Mouse (Mus musculus): ENCODE data around the gene Ctnnal1. TPM values are rescaled to one million over a fixed set of nuclear protein-coding genes. Genes with fewer than 3 reads are reported as not detected.
"Not testable (repeated sequence)": the region's sequence is repeated elsewhere in the genome, so short reads cannot be mapped to it uniquely, and the experiment has no call there.

The Ctnnal1 gene
- polyA plus RNA-seq, 1 experiment: 2.0 TPM

DNA sequence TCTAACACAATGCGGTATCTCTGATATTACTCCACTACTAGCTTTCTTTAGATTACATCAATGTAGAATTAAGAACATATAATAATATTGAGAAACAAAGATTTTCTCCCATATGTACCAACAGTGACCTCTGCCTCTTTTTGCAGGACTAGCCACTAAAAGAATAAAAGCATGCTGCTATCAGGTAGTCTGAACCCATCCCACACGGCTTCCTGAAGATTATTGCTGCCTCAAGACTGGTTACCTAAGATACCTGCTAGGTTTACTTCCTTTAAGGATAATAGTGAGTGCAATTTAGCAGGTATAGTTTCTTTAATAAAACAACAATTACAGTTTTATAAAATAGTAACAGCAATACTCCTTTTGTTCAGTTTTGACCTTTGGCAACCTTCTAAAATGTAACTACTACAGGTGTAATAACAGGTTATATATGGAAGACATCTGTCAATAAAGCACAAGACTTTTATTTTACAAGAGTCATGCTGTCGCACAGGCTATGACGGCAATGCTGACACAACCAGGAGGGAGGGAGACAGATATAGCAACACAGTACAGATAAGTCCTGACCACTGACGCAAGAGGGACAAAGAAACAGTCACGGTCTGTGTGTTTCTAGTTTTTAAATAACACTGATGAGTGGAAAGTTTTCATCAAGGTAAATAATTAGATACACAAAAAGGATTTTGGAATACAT lies 21.4 kb upstream of the Ctnnal1 start:
- DNase-seq (ENCODE audit: low read depth in 1 of 2, low spot score in 2 of 2): no peak
- WGBS: 88% methylated on average over 6 of the region's 6 CpGs
- Histone ChIP-seq H3K27ac (ENCODE audit: insufficient read depth, low read length) (no peak overlapping the region), H3K36me3 (ENCODE audit: control insufficient read depth, insufficient read depth, low read length) (peaks cover 20% of the 10 kb centered on the region), H3K4me3 (ENCODE audit: extremely low read depth, insufficient read depth, insufficient read length) (no peak overlapping the region), H3K27me3 (ENCODE audit: control insufficient read depth, insufficient read depth, low read length) (no peaks in the 10 kb centered on the region), H3K4me1 (ENCODE audit: control insufficient read depth, insufficient read depth, insufficient read length) (no peaks in the 10 kb centered on the region)
- TF ChIP-seq POLR2A (IDR thresholded peaks at IDR 0.05; ENCODE audit: low read depth, low read length) (no peak), CTCF (IDR thresholded peaks at IDR 0.05; ENCODE audit: extremely low read depth, insufficient read depth, insufficient read length, insufficient replicate concordance) (no peak)

DNA sequence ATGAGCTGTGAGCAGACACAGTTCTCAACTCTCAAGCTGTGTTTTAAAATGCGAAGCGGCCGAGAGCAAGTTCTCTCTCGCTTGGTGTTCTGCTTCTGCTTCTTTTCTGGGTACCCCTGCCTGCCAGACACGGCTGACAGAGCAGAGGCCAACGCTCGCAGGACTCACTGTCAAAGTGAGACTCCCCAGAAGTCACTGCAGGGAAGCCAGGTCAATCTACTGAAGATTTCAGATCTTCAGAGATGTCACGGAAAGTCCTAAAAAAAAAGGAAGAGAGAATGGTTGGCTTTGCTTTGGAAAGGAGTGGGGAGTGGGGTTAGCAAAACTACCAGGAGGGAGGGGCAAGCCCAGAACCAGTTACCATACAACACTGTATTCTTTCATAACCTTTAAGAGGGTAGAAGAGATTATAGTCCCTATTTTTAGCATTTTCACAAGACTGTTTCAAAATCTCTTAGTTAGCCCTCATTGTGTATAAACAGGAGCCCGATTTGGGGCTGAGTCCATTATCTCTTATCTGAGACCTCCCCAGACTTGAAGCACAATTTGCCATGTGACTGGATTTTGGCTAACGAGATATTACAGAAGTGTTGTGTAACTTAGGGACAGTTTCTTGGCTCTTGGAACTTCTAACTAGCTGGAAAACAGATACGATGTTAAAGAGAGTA lies 15.2 kb upstream of the Ctnnal1 start:
- H3K4me3 ChIP-seq (ENCODE audit: extremely low read depth, insufficient read depth, insufficient read length): no peak overlapping the region
- no peak for DNase-seq (ENCODE audit: low read depth in 1 of 2, low spot score in 2 of 2)
- H3K27me3 ChIP-seq (ENCODE audit: control insufficient read depth, insufficient read depth, low read length): no peaks in the 10 kb centered on the region
- H3K36me3 ChIP-seq (ENCODE audit: control insufficient read depth, insufficient read depth, low read length): peaks cover 24% of the 10 kb centered on the region
- 88% methylated on average over 11 of the region's 11 CpGs for WGBS
- no peaks in the 10 kb centered on the region for H3K4me1 ChIP-seq (ENCODE audit: control insufficient read depth, insufficient read depth, insufficient read length)
- TF ChIP-seq CTCF (IDR thresholded peaks at IDR 0.05; ENCODE audit: extremely low read depth, insufficient read depth, insufficient read length, insufficient replicate concordance) (no peak), POLR2A (IDR thresholded peaks at IDR 0.05; ENCODE audit: low read depth, low read length) (no peak)
- H3K27ac ChIP-seq (ENCODE audit: insufficient read depth, low read length): no peak overlapping the region

DNA sequence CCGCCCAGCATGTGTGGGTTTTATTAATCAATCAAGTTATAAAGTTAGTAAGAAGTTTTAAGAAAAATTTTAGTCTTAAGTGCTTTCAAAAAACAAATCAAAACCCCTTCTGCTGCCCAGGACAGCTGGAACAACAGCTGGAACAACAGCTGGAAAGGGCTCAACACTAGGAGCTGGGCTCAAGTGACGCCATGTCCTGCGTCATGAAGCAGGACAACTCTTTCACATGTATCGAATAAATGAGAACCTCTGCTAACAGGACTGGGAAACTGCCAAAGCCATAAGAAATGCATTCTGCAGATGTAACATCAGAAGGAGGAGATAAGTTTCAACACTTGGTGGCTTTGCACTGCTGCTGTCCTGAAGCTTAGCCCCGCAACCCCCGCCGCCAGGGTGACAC lies 14.0 kb upstream of the Ctnnal1 start:
- no peaks in the 10 kb centered on the region for H3K4me1 ChIP-seq (ENCODE audit: control insufficient read depth, insufficient read depth, insufficient read length)
- no peak overlapping the region for H3K4me3 ChIP-seq (ENCODE audit: extremely low read depth, insufficient read depth, insufficient read length)
- 95% methylated on average over 7 of the region's 7 CpGs for WGBS
- no peak for DNase-seq (ENCODE audit: low read depth in 1 of 2, low spot score in 2 of 2)
- TF ChIP-seq CTCF (IDR thresholded peaks at IDR 0.05; ENCODE audit: extremely low read depth, insufficient read depth, insufficient read length, insufficient replicate concordance) (no peak), POLR2A (IDR thresholded peaks at IDR 0.05; ENCODE audit: low read depth, low read length) (no peak)
- H3K27ac ChIP-seq (ENCODE audit: insufficient read depth, low read length): no peak overlapping the region
- H3K27me3 ChIP-seq (ENCODE audit: control insufficient read depth, insufficient read depth, low read length): no peaks in the 10 kb centered on the region
- peaks cover 21% of the 10 kb centered on the region for H3K36me3 ChIP-seq (ENCODE audit: control insufficient read depth, insufficient read depth, low read length)

DNA sequence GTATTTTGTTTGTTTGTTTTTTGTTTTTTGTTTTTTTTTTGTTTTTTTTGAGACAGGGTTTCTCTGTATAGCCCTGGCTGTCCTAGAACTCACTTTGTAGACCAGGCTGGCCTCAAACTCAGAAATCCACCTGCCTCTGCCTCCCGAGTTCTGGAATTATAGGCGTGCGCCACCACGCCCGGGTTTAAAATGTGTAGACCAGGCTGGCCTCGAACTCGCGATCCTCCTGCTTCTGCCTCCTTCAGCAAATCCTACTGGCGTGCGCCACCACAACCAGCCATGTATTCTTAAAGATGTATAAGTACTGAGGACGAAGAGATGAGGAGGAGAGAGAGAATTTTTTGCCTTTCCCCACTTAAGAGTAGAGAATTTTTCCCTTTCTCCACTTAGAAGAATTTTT lies 5.6 kb upstream of the Ctnnal1 start:
- not testable (repeated sequence) for H3K4me1 ChIP-seq (ENCODE audit: control insufficient read depth, insufficient read depth, insufficient read length); DNase-seq (ENCODE audit: low read depth in 1 of 2, low spot score in 2 of 2); H3K27ac ChIP-seq (ENCODE audit: insufficient read depth, low read length); H3K36me3 ChIP-seq (ENCODE audit: control insufficient read depth, insufficient read depth, low read length); H3K4me3 ChIP-seq (ENCODE audit: extremely low read depth, insufficient read depth, insufficient read length); H3K27me3 ChIP-seq (ENCODE audit: control insufficient read depth, insufficient read depth, low read length)
- WGBS: 93% methylated on average over 11 of the region's 11 CpGs

DNA sequence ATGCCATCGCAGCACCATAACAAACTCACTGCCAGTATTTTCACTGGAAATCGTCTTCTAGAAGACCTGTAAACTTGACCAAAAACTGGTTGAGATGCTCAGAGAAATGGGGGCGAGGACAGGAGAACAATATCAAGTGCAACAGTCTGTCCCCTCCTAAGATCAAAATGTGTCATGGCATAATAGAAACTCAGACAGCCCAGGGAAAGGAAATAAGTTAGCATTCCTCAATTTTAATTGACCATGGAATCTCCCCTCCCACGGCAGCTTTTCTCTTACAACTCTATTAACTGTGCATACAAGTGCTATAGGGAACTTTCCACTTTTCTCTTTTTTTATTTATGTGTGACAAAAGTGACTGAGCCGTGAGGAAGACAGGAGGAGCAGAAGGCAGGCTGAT lies 2.8 kb upstream of the Ctnnal1 start:
- no peak for DNase-seq (ENCODE audit: low read depth in 1 of 2, low spot score in 2 of 2)
- peaks cover 2% of the 10 kb centered on the region; the same call in 1 of the 2 replicates for H3K4me1 ChIP-seq (ENCODE audit: control insufficient read depth, insufficient read depth, insufficient read length)

DNA sequence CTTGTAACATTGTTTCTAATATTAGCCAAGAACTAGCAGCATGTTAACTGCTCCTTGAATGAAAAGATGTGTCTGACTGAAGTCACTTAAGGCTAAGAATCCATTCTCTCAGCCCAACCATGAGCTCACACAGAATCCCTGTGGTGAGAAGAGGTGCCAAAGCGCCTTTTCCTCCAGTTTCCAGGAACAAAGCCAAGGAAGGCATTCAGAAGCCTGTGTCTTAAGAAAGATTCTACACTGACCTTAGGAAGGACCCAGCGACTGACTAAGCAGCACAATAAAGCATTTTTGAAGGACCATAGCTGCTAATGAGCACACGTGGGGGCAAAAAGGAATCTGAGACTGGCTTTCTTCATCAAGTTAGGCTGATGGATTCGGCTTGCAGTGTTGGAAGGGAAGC lies 983 bp upstream of the Ctnnal1 start:
- Histone ChIP-seq H3K36me3 (ENCODE audit: control insufficient read depth, insufficient read depth, low read length) (no peaks in the 10 kb centered on the region), H3K4me1 (ENCODE audit: control insufficient read depth, insufficient read depth, insufficient read length) (peaks cover 2% of the 10 kb centered on the region; the same call in 1 of the 2 replicates), H3K4me3 (ENCODE audit: extremely low read depth, insufficient read depth, insufficient read length) (no peak overlapping the region), H3K27ac (ENCODE audit: insufficient read depth, low read length) (no peak overlapping the region), H3K27me3 (ENCODE audit: control insufficient read depth, insufficient read depth, low read length) (no peaks in the 10 kb centered on the region)
- DNase-seq (ENCODE audit: low read depth in 1 of 2, low spot score in 2 of 2): no peak
- TF ChIP-seq POLR2A (IDR thresholded peaks at IDR 0.05; ENCODE audit: low read depth, low read length) (no peak), CTCF (IDR thresholded peaks at IDR 0.05; ENCODE audit: extremely low read depth, insufficient read depth, insufficient read length, insufficient replicate concordance) (no peak)
- 83% methylated on average over 4 of the region's 4 CpGs for WGBS

More for the DNA sequence above, 2.8 kb upstream of the Ctnnal1 start:
- Histone ChIP-seq H3K27me3 (ENCODE audit: control insufficient read depth, insufficient read depth, low read length) (no peaks in the 10 kb centered on the region), H3K4me3 (ENCODE audit: extremely low read depth, insufficient read depth, insufficient read length) (no peak overlapping the region), H3K27ac (ENCODE audit: insufficient read depth, low read length) (no peak overlapping the region), H3K36me3 (ENCODE audit: control insufficient read depth, insufficient read depth, low read length) (no peaks in the 10 kb centered on the region)
- WGBS: 88% methylated on average over 5 of the region's 5 CpGs
- TF ChIP-seq POLR2A (IDR thresholded peaks at IDR 0.05; ENCODE audit: low read depth, low read length) (no peak), CTCF (IDR thresholded peaks at IDR 0.05; ENCODE audit: extremely low read depth, insufficient read depth, insufficient read length, insufficient replicate concordance) (no peak)

DNA sequence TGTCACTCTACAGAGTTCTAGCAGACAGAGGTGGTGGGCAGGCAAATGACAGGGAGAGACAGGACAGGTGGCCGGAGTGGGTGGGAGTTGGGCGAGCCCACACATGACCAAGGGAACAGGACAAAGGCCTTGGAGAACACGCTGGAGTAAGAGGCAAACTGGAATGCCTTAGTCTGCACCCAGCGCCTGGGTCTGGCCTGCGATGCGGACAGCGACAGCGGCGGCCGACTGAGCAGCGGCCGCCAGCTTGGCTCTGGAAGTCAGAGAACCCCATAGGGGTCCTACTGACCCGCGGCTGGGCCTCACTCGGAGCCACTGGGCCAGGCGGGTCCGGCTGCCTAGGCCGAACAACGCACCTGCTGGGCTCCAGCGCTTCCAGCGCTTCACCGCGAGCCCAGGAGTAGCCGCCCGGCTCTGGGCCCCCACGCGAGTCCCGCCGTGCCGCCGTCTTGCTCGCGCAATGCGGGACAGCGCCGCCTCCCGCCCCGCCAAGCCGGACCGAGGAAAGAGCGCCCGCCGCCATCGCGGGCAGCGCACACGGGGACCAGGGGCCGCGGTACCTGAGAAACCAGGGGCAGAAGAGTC lies 479 bp downstream of the Ctnnal1 start:
- TF ChIP-seq POLR2A (IDR thresholded peaks at IDR 0.05; ENCODE audit: low read depth, low read length): no peak
- TF ChIP-seq CTCF (IDR thresholded peaks at IDR 0.05; ENCODE audit: extremely low read depth, insufficient read depth, insufficient read length, insufficient replicate concordance): no peak
- peaks cover 2% of the 10 kb centered on the region; the same call in 1 of the 2 replicates for H3K4me1 ChIP-seq (ENCODE audit: control insufficient read depth, insufficient read depth, insufficient read length)
- H3K36me3 ChIP-seq (ENCODE audit: control insufficient read depth, insufficient read depth, low read length): no peaks in the 10 kb centered on the region
- no peak for DNase-seq (ENCODE audit: low read depth in 1 of 2, low spot score in 2 of 2)
- peak overlapping the region; percentile 32; the same call in 1 of the 2 replicates for H3K27ac ChIP-seq (ENCODE audit: insufficient read depth, low read length)
- peak overlapping the region; percentile 77 for H3K4me3 ChIP-seq (ENCODE audit: extremely low read depth, insufficient read depth, insufficient read length)
- 1% methylated on average over 46 of the region's 49 CpGs for WGBS
- no peaks in the 10 kb centered on the region for H3K27me3 ChIP-seq (ENCODE audit: control insufficient read depth, insufficient read depth, low read length)
